Mouse (Mus musculus): ENCODE results near the gene Epor. TPM values are rescaled to one million over a fixed set of nuclear protein-coding genes. Genes with fewer than 3 reads are reported as not detected.

Epor gene
- 1 to 10 TPM in 1 of 2 experiments, under 1 TPM in 1; 0.61 to 1.1 TPM for total RNA-seq (2023)

DNA sequence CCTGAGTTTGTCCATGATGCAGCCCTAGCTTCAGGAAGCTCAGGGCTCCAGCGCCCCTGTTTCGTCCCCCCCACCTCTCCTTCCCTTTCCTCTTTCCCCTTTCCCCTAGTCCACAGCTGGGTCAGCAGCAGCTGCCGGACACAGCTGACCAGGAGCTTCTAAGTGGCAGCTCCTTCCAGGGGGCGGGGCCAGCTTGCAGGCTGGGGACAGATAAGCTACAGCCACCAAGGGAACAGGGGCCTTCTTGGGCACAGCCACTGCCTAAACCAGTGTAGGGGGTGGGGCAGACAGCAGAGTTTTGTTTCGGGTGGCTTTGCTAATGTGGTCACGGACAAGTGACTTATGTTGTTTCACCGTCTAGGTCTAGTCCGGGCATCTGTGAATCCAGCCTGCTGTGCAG is at the start of gene Epor:
TSS of gene Epor (minus strand) at position 90 of the 400 bp plus-strand sequence.

DNA sequence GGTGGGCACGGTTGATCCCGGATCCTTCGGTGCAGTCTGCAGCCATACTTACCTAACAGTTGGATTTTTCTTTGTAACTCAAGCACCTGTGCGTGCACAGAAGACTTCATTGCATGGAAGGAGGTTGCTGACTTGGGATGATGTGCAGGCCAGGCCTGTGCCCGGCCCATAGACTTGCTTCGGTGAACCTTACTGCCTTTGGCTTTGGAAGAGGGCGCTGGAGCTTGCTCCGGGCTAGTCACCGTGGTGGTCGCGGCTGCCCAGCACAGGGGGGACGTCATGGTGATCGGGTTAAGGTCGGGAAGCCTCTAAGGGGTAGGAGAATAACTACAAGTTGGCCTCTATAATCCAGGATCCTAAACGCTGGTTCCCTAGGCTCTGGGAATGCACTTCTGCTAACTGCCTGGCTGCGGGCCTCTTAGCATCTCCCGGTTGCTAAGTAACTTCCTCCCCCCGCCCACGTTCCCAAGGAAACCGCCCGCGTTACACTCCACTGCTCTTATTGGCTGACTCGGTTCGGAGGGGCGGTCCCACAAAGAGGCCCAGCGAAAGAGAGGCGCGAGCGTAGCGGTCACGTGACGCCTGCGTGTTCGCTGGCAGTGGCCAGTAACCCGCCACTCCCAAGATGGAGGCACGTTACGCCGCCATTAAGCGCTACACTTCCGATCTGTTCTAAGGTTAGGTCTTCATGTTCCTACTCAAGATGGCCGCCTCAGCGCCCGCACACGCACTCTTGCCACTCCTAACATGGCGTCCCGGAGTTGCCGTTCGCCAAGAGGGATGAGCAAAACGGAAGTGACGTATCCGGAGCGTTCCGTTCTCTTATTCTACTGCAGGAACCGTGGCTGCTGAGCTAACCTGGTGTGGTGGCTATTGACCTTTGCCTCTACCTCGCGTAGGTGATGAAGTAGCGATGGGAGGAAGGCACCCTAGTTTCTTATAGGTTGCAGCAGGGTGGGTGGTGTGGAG is 39.2 kb upstream of the Epor start, which contains the start of the genes Ccdc151 and Prkcsh:
TSS of gene Ccdc151 (minus strand) at position 441 of the 969 bp plus-strand sequence.
TSS of gene Prkcsh (plus strand) at position 613 of the 969 bp plus-strand sequence.

DNA sequence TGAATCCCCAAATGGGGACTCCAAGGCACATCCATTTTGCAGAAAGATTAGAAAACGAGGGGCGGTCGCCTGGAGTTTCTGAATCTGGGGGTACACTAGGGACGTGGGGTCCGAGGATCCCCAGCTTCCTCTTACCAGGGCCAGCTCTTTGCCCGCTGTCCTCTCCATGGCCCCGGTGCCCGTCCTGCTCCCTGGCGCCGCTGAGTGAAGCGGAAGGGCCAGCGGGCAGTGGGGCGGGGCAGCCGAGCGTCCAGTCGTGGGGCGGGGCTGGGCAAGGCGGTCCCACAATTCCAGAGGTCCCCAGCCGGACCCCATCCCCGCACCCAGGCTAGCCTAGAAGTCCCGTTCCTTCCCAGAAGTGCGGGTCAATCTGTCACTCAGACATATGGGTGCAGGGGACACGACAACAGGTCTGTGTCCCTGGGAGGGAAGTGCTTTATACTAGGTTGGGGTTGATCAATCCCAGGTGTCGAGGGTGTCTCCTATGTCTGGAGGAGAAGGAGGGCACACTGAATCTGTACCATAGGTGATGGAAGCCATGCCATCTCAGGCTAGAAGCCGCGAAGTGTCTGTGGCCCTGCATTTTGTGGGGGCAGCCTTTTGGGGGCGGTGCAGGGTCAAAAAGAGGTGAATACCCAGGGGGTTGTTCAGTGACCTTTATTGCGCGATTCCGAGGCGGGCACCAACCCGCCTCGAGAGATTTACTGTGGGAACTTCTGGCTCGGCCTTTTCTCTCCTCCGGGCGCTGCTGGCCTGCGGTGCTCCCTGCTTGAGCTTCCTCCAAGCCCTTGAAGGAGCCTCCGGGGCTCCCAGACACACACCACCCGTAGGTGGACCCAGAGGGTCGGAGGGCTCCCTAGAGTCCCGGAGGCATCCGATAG is 26.2 kb upstream of the Epor start, which contains the start of gene Rgl3:
TSS of gene Rgl3 (minus strand) at position 217 of the 881 bp plus-strand sequence.

DNA sequence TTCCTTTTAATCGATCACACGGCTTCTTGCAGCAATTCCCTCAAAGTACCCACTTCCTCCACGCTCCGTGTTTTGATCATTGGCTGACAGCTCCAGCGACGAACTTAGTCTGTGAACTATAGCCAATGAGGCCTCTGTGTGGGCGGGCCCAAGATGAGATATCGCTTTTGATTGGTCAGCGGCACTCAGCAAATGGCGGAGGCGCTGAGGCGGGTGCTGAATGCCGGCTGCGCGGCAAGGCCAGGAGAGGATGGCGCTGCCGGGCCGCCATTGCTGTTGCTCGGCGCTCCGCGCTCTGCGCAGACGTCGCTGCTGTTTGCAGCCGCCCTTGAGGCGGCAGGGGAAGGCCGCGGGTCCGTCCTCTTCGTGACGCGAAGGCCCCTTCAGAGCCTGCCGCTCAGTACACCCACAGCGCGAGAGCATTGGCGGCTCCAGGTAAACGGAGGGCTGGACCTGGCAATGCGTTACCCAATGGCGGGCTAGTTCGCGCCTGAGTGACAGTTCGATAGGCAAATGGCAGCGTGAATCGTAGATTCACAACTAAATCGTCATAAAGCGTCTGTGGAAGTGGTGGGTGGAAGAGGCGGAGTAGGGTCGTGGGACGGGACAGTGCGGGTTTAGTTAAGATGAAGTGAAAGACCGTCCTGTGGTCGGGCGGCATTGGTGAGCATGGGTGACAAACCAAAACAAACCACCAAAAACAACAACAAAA is 7.6 kb downstream of the Epor start, which contains the start of gene Swsap1:
TSS of gene Swsap1 (plus strand) at position 186 of the 712 bp plus-strand sequence.

DNA sequence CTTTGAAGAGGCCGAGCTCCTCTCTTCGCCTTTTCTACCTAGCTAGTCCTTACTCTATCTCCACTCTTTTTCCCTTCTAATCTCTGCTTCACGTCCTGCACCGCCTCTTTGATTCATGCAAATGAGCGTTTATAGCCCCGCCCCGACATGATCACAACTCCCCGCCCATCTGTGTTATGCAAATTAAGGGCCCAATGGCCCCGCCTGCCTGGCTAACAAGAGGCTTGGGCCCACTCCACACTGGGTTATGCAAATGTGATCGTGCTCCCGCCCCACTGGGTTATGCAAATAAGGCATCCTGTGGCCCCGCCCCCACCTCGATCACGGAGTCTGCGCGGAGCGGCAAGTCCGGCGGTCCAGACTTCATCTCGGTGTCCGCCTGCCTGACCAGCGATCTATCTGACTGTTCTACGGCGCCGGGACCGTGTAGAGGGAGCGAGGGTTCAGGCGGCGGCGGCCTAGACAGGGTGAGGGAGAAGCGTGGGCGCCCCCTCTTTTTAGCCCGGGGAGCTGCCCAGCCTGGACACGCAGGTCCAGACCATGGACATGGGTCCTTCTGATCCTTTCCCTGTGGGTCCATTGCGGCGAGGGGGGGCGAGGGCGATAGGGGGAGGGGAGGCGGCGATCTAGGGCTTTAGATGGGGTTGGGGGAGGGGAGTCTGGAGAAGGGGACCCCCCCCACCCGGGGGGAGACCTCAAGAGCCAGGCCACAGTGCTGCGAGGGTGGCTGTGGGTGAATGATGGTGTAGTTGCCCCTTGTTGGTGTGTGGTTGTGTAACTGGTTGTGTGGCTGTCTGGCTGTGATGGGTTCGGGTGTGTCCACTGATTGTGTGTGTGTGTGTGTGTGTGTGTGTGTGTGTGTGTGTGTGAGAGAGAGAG is 26.4 kb downstream of the Epor start, which contains the start of gene Plppr2:
TSS of gene Plppr2 (plus strand) at position 342 of the 879 bp plus-strand sequence.

DNA sequence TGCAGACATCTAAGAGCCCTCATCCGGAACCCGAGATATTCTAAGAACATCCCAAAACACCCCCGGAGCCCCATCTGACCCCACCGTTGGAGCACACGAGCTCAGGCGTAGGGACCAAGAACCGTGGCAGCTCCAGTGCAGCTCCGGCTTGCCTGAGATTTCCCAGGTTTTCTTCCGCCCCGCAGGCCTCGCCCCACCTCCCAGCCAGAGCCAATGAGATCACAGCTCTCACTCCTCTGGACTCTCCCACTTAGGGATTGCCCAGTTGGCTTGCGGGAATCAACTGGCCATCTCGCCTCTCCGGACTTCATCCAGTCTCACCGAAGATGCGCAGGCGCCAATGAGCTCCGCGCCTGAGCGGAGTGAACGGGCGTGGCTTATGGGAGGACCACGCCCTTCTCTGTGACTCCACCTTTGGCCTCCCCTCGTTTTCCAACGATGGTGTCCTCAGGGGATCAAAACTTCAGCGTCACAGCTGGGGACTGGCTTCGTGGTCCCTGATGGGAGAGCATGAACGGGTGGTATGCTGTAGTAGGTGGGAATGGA is 36.0 kb downstream of the Epor start, which contains the start of the genes Ccdc159 and Tmem205:
TSS of gene Ccdc159 (plus strand) at position 264 of the 546 bp plus-strand sequence.
TSS of gene Tmem205 (minus strand) at position 349 of the 546 bp plus-strand sequence.

DNA sequence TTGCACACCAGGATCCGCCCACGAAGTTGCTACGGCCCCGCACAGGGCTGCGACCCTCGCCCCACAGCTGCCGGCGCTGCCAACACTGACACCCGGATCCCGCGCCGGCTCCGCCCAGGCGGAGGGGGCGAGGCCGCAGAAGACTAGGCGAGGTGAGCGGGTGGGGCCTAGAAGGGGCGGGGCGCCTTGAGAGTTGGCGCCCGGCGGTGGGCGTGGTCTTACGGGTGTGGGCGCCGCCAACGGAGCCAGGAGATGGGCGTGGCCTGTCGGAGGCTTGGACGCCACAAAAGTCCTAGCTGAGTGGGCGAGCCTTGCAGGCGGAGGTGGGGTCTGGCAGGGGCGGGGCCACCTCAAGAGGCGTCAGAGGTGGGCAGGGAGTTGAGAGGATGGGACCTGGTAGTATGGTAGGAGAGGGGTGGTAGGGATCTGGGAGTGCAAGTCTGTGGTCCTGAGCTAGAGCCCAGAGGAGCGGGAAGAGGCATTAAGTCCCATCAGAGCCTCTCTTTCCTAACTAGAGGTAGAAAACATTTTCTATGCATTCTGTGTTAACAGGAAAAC is 45.2 kb downstream of the Epor start, which contains the start of gene Rab3d:
TSS of gene Rab3d (minus strand) at position 158 of the 558 bp plus-strand sequence.

Other genes starting within 250 kb of the Epor start
- gene Ldlr, start 240.0 kb downstream of the Epor start, total RNA-seq (2023) = 10 to 100 TPM; 39.9 to 41.5 TPM
- 1 to 10 TPM; 2.5 to 4.1 TPM for gene Spc24, start 203.2 kb downstream of the Epor start, total RNA-seq (2023)
- gene Kank2, start 164.8 kb downstream of the Epor start, total RNA-seq (2023) = under 1 TPM in 1 of 2 experiments, not detected in 1; 0.12 TPM
- not detected for gene Angptl8, start 128.0 kb downstream of the Epor start, total RNA-seq (2023)
- 1 to 10 TPM; 6.9 to 7.4 TPM for gene Dock6, start 110.9 kb downstream of the Epor start, total RNA-seq (2023)
- gene Rab3d, start 45.3 kb downstream of the Epor start, total RNA-seq (2023) = 10 to 100 TPM; 11.4 to 13.6 TPM
- gene Ccdc159, start 36.0 kb downstream of the Epor start, total RNA-seq (2023) = not detected
- gene Tmem205, start 36.0 kb downstream of the Epor start, total RNA-seq (2023) = under 1 TPM in 1 of 2 experiments, not detected in 1; 0.76 TPM
- gene Plppr2, start 26.5 kb downstream of the Epor start, total RNA-seq (2023) = under 1 TPM; 0.50 to 0.67 TPM
- gene Swsap1, start 7.8 kb downstream of the Epor start, total RNA-seq (2023) = 10 to 100 TPM in 1 of 2 experiments, 1 to 10 TPM in 1; 8.7 to 10.7 TPM
- not detected for gene Rgl3, start 25.9 kb upstream of the Epor start, total RNA-seq (2023)
- not detected for gene Ccdc151, start 39.1 kb upstream of the Epor start, total RNA-seq (2023)
- 10 to 100 TPM; 94.0 to 98.7 TPM for gene Prkcsh, start 39.3 kb upstream of the Epor start, total RNA-seq (2023)
- gene Elavl3, start 88.5 kb upstream of the Epor start, total RNA-seq (2023) = under 1 TPM in 1 of 2 experiments, not detected in 1; 0.27 TPM
- not detected for gene Gm49318, start 107.8 kb upstream of the Epor start, total RNA-seq (2023)
- gene Zfp653, start 107.9 kb upstream of the Epor start, total RNA-seq (2023) = 10 to 100 TPM; 29.3 to 34.7 TPM
- gene Ecsit, start 121.9 kb upstream of the Epor start, total RNA-seq (2023) = 10 to 100 TPM; 29.0 to 34.0 TPM
- not detected for gene Cnn1, start 135.7 kb upstream of the Epor start, total RNA-seq (2023)
- gene Elof1, start 153.7 kb upstream of the Epor start, total RNA-seq (2023) = 10 to 100 TPM; 34.2 to 41.2 TPM
- gene Acp5, start 172.2 kb upstream of the Epor start, total RNA-seq (2023) = 100 to 1,000 TPM; 194 to 244 TPM
- 10 to 100 TPM; 13.8 to 19.1 TPM for gene Pigyl, start 193.3 kb upstream of the Epor start, total RNA-seq (2023)
- not detected for gene Zfp872, start 224.6 kb upstream of the Epor start, total RNA-seq (2023)